Mouse (Mus musculus) common myeloid progenitor, adult 5-6 weeks (primary cell): Measurements from ENCODE around the gene Ube2dnl2. TPM values are rescaled to one million over a fixed set of nuclear protein-coding genes. Genes with fewer than 3 reads are reported as not detected.

Experiments
- ATAC-seq: replicated peaks from 2 replicates; pipeline ENCODE4 v1.8.0; 2016; ENCODE audit warnings: low read depth, mild to moderate bottlenecking, moderate TSS enrichment, inconsistent platforms; ENCODE audit not compliant: poor library complexity, severe bottlenecking
- total RNA-seq: library from RNA; stranded (forward); fragments of 200-1000, 187-1606 nt; gene quantifications from 2 replicates; pipeline ENCODE4 v1.2.3, GENCODE M21; 2017

Ube2dnl2 gene
- total RNA-seq = not detected in 2 replicates

GRCm38 (mm10) chrX:114907282-114907681 is at the start of gene Ube2dnl2:
Ube2dnl2 (plus strand) TSS chrX:114907582.
- ATAC-seq = no peak

- ATAC-seq = no peak
Observed at GRCm38 (mm10) chrX:114895489-114895888, 11.9 kb upstream of the Ube2dnl2 start.

GRCm38 (mm10) chrX:114897506-114897905 is 9.9 kb upstream of the Ube2dnl2 start:
- no peak for ATAC-seq

DNA sequence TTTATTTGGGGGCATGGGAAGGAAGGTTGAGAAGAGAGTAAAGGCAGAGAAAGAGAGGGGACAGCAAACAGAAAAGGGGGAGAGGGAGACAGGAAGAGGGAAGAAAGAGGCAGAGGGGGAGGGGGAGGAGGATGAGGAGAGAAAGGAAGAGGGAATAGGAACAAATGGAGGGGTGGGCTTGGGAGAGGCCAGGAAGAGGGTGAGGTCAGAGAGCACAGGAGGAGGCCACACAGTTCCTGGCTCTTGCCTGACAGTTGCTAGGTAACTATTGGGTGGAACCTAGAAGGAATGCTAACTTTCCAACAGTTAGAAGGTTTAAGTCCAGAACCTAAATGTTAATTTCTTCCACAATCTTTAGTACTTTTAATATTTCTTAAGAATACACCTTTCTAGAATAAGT is 4.0 kb upstream of the Ube2dnl2 start:
- ATAC-seq = no peak

GRCm38 (mm10) chrX:114904712-114905111 is 2.7 kb upstream of the Ube2dnl2 start, which contains the start of gene Ube2dnl1:
Ube2dnl1 (plus strand) TSS chrX:114905012.
- no peak for ATAC-seq

GRCm38 (mm10) chrX:114955066-114955465 is 47.7 kb downstream of the Ube2dnl2 start:
- no peak for ATAC-seq

Other genes starting within 250 kb of the Ube2dnl2 start
- not detected in 2 replicates for gene Ube2dnl1, start 2.6 kb upstream of the Ube2dnl2 start, total RNA-seq